Mouse (Mus musculus) fibroblast of lung, adult 2 months (primary cell): ENCODE data around the gene Zfp385a.

Experiments used
- DNase-seq: peaks from one replicate; pipeline ENCODE4 v3.0.0-alpha.2; 2011; ENCODE audit warnings: low read depth

The Zfp385a gene

DNA sequence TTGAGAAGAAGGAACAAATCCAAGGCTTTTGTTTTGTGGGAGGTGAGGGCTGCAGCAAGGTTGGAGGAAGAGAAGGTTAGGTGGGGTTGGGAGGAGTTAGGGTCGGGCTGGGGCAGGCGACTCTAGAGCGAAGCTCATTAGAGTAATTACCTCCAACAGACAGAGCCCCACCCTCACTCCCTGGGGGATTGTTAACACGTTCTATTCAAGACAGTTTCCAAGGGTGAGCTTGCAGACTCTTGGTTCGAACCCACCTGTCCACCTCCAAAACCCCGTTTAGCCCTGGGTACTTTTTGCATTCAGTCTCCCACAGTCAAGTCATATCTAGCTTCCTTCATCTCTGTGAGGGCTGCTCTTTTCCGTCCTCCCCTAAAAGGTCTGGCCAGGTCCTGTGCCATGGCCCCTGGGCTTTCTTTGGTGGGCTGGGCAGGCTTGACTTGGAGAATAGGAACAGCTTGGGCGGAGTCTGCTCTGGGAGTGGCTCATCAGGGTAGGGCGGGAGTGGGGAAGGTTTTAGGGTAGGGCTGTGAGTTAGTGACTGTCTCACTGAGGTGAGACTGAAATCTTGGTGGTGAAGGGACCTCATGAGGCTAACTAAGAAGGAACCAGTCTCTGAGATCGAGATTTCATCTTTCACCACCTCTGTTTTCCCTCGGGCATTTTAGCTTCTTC lies 2.8 kb downstream of the Zfp385a start:
- no peak for DNase-seq

DNA sequence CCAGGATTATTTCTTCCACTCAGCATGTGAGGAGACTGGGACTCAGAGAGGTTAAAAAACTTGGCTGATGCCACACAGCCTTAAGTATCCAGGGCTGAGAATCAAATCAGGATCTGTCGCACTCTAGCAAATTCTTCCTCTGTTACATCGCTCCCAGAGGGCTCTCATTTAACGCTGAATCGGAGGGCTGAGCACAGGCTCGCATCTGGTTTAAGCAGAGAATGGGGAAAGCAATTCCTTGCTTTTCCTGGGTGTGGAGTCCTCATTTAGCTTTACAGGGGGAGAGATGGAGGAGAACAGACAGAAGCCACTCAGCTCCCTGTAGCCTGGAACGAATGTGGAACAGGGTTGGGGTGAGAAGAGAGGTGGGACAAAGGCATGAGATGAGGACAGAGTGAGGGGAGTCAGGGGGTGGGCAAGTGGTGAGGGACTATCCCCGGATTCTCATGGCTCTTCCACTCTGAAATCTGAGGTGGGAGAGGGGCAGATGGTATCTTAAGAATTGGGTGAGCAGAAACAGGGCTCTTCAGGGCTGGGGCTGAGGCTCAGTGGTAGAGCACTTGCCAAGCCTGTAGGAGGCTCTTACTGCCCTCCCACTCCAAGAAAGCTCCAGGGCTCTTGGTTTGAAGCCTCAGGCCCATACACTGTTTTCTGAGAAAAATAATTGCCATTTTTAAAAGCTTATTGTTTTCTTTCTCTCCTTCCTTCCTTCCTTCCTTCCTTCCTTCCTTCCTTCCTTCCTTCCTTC lies 4.2 kb downstream of the Zfp385a start:
- DNase-seq, result no peak

DNA sequence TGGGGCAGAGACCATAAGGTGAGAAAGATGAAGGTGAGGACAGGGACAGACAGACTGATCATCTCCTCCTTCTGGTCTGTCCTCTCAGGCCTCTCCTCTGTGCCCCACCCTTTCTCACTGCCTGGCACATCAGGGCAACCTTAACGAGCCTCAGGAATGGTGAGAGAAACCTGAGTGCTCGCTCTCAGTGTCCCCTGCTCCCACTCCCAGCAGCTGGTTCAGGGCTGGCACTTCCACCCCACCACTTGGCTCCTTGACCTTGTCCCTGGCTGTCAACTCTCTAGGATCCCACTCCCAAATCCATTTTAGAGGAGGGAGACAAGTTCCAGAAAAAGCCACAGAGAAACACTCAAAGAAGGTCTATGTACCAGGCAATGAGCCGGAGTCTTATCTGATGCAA lies 4.9 kb downstream of the Zfp385a start:
- no peak for DNase-seq

DNA sequence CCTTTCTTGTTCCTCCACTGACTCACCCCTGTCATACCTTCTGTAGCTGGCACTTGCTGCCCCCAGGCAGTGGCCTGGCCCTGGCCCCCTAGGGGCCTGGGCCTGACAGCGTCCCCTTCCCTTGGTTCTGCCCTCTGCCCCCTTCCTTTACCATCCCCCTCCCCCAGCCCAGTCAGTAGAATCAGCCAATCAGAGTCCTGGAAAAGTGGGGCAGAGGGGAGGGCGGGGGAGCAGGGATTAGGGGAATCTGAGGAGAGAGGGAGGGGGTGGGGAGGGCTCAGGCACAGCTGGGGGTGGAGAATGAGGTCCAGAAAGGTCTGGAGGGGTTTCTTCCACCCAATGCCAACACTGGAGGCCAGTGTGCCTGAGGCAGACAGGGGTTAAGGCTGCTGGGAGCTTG lies 5.7 kb downstream of the Zfp385a start:
- DNase-seq, result no peak

DNA sequence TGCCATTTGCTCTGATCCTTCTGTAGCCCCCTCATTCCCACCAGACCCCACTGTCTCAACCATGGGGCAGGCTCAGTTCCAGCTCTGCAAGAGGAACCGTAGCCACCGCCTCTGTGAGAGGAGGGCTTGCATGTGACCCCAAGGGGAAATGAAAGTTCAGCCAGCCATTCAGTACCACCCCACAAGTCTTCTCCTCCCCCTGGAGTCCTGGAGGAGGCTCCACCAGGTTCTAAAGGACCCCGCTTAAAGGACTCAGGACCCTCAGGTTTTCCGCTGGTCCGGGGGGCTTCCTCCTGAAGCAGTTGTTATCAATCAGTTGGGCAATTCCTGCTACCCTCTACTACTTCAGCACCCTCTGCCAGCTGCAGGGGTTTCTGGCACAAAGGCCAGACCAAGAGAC lies 6.2 kb downstream of the Zfp385a start:
- DNase-seq, result no peak

DNA sequence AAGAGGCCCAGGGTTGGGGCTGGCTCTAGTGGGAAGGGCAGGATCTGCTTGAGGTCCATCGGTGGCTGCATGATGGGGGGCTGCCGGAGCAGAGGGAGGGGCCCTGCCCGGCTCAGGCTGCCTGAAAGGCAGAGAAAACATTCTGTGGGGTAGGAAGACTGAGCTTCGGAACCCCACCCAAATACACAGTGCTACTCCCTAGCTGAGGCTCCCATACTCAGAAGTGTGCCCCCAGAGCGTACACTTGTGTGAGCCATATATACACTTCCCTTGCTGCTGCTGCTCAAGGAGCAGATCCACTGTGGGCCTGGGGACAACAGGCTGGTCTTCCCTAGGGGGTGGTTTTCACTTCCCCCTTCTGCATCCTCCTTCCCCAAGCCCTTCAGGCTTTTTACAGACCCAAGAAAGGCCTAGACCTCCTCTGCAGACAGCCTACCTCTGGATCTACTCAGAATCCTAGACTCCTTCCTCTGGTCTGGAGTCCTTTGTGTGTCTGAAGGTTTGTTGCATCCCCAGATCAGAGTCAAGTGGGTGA lies 6.7 kb downstream of the Zfp385a start:
- DNase-seq, result no peak

DNA sequence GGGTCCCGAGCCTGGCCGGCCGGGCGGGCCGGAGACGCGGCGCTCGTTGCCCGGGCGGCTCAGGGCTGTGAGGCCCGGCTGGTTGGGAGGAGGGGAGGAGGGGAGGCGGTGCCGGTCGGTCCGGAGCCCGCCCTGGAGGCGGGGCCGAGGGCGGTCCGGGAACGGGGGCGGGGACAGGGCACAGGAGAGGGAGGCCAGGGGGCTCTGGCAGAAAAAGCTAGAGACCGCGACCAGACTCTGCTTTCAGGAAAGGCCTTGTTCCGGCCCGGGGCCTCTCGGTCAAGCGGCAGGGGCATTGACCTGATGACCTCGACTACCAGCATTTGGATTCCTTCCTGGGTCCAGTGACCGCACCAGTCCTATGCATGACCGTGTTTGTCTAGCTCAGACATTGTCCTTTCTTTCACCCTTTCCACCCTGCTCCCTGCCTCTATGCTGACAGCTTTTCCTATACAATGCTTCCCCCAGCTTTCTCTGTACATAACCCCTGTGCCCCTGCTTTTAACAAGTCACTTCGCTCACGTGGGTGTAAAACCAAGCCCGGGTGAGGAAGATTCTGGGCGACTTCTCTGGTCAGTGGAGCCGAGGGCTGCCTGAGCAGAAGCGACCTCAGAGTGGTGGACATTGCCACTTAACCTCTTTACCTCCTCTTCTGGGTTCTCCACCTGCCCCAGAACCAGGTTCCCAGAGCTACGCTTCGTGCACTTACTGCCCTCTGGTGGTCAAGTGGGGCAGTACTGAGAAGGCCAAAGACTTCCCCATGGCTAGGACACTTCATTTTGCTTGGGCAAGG lies 16.2 kb downstream of the Zfp385a start:
- DNase-seq, result no peak

DNA sequence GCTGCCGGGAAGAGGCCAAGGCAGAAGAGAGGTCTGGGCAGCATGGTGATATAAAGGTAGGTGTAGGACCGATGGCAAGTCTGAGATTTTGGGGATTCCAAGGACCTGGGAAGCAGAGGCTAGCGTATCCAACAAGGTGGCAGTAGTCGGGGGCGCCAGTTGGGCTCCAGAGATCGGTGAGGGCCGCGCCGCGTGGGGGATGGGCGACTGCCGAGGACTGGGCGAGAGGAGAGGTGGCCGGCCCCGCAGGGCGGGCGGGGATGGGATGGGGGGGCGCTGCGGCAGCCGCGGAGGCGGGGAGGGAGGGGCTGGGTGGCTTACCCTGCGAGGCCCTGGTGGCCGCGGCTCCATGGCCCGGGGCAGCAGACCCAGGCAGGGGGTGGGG lies 16.8 kb downstream of the Zfp385a start:
- DNase-seq, result no peak

DNA sequence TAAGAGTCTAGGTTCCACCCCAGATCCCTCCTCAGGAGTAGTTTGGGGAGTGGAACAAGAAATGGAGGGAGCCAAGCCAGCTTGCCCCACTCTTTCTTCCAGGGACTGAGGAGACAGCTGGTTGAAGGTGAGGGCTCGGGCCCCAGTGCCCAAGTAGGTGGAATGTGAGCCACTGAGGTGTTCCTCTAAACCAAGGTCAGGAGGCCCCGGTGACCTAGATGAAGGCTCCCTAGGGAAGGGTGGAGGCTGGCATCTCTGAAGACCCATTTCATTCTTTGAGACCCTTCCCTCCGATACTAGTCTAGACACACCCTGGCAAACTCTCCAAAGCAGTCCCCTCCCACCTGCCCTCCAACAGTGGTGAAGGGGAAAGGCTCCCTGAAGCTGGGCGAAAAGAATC lies 17.5 kb downstream of the Zfp385a start:
- DNase-seq, result no peak

DNA sequence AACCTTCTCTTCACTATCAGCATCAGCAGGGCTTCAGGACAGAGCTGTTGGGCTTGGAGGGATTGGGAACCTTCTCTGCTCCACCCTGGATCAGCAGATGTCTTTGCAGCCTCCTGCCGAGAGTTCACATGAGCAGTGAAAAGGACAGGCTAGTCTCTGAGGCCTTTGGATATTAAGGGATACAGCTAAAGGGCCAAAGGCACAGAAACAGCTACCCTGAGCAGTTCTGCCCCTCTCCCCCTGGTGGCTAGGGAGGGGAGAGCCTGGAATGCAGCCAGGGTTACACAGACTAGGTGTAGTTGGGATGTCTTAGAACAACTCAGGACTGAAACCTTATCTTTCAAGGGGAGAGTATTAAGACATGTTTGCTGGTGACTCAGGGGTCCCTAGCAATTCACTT lies 18.8 kb downstream of the Zfp385a start:
- DNase-seq, result no peak

DNA sequence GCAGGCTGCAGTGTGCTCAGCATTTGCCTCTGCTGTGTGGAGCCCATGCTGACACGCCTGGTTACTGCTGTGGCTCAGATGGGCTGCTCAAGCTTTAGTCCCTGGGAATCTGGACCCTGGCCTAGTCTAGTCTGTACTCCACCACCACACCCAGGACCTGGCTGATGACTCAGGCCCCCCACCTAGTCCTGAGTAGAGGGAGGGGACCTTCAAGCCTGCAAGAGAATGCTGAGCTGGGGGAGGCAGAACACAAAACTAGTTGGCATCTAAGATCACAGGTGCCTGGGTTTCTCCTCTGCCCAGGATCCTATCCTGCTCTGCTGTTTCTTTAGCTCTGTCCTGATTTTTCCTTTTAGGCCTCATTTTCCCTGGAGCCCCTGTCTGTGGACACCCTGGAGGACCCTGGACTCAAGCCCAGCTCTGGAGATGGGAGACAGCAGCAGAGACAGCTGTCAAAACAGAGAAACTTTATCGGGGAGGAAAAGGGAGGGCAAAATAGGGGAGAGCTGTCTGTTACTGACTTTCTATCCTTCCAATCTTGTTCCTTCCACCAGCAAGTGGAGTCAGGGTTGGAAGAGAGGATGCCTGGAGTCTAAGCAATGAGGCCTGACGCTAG lies 21.6 kb downstream of the Zfp385a start:
- DNase-seq, result peak; percentile 55

DNA sequence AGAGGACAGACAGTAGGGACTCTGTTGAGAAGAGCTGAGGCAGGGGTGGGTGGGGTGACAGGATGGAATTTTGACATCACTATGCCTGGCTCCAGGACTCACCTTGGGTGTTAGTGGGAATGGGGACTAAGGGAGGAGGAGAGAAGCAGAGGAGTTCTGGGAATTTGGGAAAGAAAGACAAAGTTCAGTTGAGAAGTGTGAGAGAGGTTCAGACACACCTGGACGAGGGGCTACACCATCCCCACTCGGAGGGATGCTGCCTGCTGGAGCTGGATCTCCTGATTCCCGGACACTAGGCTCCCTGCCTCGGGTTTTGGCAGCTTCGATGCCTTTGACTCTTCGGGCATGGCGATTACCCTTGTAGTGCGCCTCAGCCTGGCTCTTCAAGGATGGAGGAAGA lies 22.2 kb downstream of the Zfp385a start:
- DNase-seq, result no peak

DNA sequence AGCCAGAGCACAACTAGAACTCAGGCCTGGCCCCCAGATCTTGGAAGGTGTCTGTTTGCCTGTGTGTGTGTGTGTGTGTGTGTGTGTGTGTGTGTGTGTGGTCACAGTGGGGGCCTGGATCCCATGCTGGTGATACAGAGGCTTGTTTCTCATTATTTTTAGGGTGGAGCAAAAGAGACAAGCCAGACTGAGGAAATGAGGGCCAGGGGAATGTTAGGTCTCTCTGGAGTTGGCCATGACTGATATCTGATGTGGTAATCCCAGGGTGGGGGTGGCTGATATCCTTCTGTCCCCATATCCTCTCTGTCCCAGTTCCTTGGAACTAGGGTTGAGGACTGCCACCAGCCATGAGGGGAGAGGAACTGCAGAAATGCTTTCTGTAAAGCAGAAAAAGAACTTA lies 22.8 kb downstream of the Zfp385a start:
- no peak for DNase-seq

DNA sequence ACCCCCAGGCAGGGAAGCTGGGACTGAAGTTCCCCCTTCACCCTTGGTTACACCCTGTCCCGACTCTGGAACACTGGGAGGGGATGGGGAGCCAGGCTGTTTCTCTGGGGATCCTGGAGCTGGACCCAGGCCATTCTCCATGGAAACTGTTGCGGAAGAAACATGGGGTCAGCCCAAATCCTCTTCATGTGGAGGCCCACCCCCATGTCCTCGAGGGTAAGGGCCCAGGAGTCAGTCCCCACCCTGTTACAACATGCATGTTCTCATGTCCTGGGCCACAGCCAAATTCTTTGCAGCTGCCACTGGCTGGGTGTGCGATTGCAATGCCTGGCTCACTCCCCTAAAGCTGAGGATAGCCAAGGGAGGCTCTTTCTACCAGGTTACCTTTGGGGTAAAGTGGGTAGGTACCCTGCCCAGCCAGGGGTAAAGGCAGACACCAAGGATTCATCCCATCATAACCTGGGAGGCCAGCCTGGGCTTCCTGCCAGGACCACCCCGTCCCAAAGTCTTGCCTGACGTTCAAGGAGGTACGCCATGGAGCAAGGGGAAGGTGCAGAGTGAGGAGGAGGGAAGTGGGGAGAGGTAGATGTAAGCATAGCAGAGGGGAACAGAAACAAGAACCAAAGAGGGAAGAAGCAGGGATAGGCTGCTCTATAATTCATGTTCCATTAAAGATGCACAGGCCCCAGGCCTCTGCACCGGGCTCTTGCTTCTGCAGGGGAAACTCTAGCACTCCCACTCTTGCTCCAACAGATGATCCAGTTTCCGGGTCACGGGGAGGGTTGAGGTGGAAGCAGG lies 23.7 kb downstream of the Zfp385a start:
- DNase-seq, result no peak

DNA sequence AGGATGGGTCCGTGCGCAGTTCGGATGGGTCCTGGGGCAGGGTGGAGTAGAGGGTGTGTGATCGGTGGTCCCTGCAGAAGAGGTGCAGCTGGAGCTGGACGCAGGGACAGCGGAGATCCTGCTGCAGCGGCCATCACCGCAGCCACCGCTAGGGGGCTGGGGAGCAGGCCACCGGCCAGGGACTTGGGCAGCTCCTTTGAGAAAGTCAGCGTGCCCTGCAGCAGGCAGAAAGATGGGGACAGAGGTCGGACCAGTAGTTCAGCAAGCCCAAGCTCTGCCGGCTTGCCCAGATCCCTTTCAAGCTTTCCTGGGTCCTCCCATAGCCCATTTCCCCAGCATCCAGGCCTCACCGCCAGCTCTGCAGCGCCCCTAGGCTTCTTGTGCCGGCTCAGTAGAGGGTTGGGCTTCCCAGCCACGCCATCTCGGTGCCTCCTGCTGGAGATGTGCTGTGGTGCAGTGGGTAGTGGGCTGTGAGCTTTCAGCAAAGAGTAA lies 24.8 kb downstream of the Zfp385a start:
- DNase-seq, result no peak

DNA sequence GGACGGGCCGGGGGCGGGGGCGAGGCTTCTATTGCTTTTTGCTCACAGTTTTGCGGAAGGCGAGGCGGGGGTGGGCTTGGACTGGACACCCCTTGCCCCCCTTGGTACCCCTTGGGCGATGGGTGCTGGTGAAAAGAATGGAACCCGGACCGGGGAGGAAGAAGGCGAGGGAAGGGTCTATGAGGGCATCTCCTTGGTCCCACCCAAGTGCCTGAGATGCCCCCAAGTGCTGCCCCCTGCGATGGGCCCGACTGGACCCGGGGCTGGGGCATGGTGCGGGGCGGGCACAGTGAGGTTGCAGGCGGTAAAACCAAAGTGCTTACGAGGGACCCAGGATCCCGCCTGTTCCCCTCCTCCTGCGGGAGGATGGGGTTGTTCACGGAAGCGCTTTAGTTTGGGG lies 25.7 kb downstream of the Zfp385a start:
- no peak for DNase-seq

DNA sequence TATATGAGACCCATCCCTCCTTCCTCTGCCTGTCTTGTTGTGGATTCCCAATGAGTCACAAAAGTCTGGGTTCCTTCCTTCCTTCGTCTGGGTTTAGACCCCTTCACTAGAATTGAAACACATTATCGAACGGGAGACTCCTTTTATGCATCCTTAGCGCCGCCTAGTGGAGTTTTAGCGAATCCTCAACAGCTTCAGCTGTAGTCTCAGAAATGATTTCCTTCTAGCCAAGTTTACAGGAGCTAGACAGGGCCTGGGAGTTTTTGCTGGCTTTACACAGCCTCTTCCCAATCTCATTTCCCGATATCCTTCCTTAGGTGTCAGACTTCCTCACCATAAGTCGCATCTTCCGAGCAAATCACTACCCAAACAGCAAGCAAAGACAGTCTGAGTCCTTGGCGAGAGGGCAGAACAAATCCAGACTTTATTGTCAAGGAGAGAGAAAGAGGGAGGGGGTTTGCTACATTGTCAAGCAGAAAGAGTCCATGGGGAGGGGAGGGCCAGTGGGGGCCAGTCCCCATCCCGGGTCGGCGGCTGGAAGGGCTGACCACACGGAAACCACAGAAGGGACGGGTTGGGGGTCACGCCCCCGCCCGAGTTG lies 26.3 kb downstream of the Zfp385a start:
- no peak for DNase-seq

DNA sequence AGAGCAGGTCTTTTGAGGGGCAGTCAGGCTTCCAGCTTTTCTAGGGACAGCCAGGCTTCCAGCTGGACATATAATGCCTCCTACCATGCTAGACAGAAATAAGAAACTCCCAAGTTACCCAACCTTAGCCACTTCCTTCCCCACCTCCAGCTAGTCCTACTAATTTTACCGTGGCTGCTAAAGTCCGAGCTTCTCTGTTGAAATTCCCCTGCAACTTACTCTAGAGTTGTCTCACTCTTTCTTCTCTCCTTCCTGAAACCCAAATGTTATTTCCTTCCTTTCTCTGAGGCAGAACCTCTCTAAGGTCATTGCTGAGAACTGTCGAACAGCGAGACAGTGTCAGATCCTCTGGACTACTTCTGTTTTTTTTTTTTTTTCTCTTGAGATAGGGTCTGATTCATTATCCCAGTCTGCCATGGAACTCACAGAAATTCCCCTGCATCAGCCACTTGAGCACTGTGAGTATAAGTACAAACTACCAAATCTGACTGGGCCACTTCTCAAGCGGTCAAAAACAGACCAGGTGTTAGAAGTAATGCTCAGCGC lies 29.5 kb downstream of the Zfp385a start, which contains the start of gene Gpr84:
TSS of gene Gpr84 (minus strand) at position 248 of the 546 bp plus-strand sequence.
- DNase-seq, result no peak

DNA sequence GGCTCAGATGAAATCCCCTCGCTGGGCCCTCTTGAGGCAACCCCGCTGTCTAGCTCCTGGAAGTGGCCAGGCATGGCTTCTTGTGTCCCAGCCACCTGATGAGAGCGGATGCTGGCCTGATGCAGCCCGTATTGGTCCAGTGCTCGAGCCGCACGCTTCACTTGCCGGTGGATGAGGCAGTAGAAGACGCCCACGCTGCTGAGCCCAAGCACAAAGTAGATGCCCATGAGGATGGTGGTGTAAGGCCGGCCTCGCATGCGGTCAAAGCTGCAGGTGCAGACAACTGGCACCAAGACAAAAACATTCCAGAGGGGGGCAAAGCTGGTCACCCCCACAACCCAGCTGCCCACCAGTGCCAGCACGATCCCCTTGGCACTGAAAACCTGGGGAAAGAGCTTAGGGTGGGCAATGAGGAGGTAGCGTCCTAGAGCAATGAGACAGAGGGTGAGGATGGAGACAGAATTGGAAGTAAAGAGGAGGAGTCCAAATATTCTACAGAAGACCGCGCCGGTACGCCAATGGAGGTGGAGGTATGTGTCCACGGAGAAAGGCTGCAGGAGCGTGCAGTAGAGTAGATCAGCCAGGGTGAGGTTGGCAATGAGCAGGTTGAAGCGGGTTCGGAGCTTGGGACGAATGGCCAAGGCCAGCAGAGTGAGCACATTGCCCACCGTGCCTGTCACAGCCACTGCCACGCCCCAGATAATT lies 30.9 kb downstream of the Zfp385a start:
- no peak for DNase-seq
